Mouse (Mus musculus) gastrocnemius, adult 2 months (tissue): ENCODE data around the gene Atg16l2. TPM values are rescaled to one million over a fixed set of nuclear protein-coding genes. Genes with fewer than 3 reads are reported as not detected.

Experiments
- DNase-seq: peaks from one replicate; pipeline ENCODE4 v3.0.0; 2022
- H3K27ac ChIP-seq: fragments of 200-600 bp; 2 replicates; pipeline ENCODE4 v1.8.1; 2022; ENCODE audit warnings: mild to moderate bottlenecking
- H3K4me3 ChIP-seq: fragments of 200-600 bp; 2 replicates; pipeline ENCODE4 v1.8.1; 2022; ENCODE audit warnings: mild to moderate bottlenecking, moderate library complexity
- CTCF ChIP-seq: fragments of 200-600 bp; IDR thresholded peaks from 2 replicates; pipeline ENCODE4 v1.8.1; 2022; ENCODE audit warnings: antibody characterized with exemption, mild to moderate bottlenecking, moderate library complexity
- intact Hi-C: fragments of 180-260 bp; cut with DNase I; formaldehyde crosslinking; loops from one replicate; pipeline ENCODE4 v1.15.1; 2025
- long read RNA-seq, 2 experiments: library from polyadenylated mRNA; stranded (forward); transcript quantifications; one replicate each; pipeline ENCODE4 v2.0.0; 2021
- total RNA-seq, 2 experiments: library from RNA; stranded (reverse); gene quantifications; 2 replicates each; pipeline ENCODE4 v1.2.3; 2021

Gene Atg16l2
- total RNA-seq: 10 to 100 TPM in 1 of 2 experiments, 1 to 10 TPM in 1; 8.0 to 12.0 TPM
- long read RNA-seq, experiment 1, partial matches to known transcripts: 0 of 4 reads
- long read RNA-seq, experiment 1, other reads (novel, unspliced or antisense): 4 of 4 reads
- long read RNA-seq, experiment 2, full-length matches to known transcripts: 1 of 7 reads
- long read RNA-seq, experiment 2, partial matches to known transcripts: 0 of 7 reads
- long read RNA-seq, experiment 2, other reads (novel, unspliced or antisense): 6 of 7 reads

GRCm38 (mm10) chr7:101301881-101302456, at the start of gene Atg16l2:
Atg16l2 (minus strand) TSS chr7:101302251.
- peak; percentile 58 for TF ChIP-seq CTCF
- intact Hi-C loops: loop anchor here (1.0 kb wide), 1 partner anchor 8 kb away; no protein-coding TSS in a partner anchor
- DNase-seq: peak; percentile 96
- H3K27ac ChIP-seq: peak within 1 kb of the TSS; percentile 96
- H3K4me3 ChIP-seq: peak within 1 kb of the TSS; percentile 87

GRCm38 (mm10) chr7:101349861-101350260, 47.8 kb upstream of the Atg16l2 start:
- intact Hi-C loops: no loop called here
- Histone ChIP-seq H3K27ac (no peak overlapping the region), H3K4me3 (no peak overlapping the region)
- DNase-seq: no peak
- TF ChIP-seq CTCF: no peak

DNA sequence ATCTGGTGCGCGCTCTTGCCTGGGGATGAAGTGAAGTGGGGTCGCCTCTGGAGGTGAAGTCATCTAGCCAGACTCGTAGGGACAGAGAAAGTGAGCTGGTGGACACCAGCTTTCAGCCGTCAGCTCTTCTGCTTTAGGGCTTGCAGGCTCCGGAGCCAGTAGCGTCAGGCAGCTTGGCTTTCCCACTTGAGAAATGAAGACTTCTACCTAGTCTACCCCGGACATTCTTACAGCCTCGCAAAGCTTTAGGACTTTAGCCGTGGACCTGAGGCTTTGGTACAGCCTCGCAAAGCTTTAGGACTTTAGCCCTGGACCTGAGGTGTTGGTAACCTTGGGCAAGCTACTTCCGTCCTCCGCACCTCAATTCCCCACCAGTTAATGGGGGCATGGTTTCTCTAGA, 46.3 kb upstream of the Atg16l2 start:
- TF ChIP-seq CTCF: no peak
- Histone ChIP-seq H3K4me3 (peak overlapping the region; percentile 84), H3K27ac (peak overlapping the region; percentile 75)
- intact Hi-C loops: no loop called here
- DNase-seq: no peak

- peak; percentile 77 for DNase-seq
These were observed 45.8 kb upstream of the Atg16l2 start, which contains the start of gene Arap1 for GRCm38 (mm10) chr7:101347767-101348270. Arap1 (plus strand) TSS chr7:101348067.

DNA sequence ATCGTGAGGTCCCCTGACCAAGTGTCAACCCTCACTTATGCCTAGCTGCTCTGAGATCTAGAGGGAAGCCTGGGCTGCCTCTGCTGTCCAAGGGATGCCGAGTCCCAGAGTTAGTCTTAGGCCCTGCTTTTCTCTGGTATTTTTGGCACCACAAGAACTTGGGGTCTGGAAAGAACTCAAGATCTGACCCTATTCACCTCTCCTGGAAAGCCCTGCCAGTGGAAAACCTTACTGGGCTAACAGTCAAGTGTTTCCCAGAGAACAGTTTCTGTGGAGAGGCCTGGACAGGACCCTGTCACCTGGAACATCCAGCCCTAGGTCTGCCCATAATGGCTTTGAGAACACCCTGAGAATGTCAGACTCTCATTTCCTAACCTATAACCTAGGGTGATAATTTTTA, 44.9 kb upstream of the Atg16l2 start:
- no peak overlapping the region for H3K4me3 ChIP-seq
- H3K27ac ChIP-seq: no peak overlapping the region
- TF ChIP-seq CTCF: no peak
- intact Hi-C loops: no loop called here
- DNase-seq: no peak

More at GRCm38 (mm10) chr7:101347767-101348270, 45.8 kb upstream of the Atg16l2 start, which contains the start of gene Arap1:
- no peak for TF ChIP-seq CTCF
- Histone ChIP-seq H3K27ac (peak within 1 kb of the TSS; percentile 75), H3K4me3 (peak within 1 kb of the TSS; percentile 84)
- intact Hi-C loops: no loop called here

DNA sequence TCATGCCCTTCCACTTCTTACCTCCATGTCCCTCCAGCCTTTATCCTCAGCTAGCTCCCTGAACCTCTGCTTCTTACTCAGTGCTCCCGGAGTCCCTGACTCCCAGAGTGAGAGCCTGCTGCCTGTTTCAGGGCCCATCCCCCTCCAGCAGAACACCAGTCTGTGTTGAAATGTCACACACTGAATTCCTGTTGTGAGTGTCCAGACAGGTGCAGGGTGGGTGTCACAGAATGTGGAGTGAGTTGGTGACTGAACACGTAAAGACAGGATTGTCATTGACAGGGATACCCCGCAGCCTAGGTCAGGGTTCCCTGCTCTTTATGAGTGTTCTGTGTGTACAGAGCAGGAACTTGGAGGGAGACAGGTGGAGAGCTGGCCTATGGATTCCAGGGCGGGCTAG, 42.8 kb upstream of the Atg16l2 start:
- Histone ChIP-seq H3K4me3 (no peak overlapping the region), H3K27ac (no peak overlapping the region)
- intact Hi-C loops: no loop called here
- DNase-seq: no peak
- no peak for TF ChIP-seq CTCF

GRCm38 (mm10) chr7:101343135-101343534, 41.1 kb upstream of the Atg16l2 start:
- intact Hi-C loops: no loop called here
- Histone ChIP-seq H3K4me3 (no peak overlapping the region), H3K27ac (no peak overlapping the region)
- TF ChIP-seq CTCF: no peak
- DNase-seq: no peak

DNA sequence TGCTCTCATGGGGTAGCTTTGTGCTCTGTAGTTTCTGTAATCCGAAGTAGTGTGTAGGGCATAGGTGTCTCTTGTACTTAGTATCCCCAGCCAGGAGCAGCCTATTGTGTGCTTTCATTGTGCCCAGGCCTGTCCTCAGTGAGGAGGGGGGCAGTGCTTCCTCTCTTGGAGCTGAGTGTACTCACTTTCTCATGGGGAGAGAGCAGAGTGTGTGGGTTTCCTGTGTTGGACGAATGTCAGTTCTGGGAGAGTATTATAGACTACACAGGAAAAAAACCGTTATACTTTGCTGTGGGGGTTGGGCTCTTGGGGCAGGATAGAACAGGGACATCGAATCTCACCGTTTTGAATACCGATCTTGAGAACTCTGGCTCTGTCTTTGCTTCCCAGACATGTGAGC, 39.4 kb upstream of the Atg16l2 start:
- intact Hi-C loops: no loop called here
- no peak for TF ChIP-seq CTCF
- no peak overlapping the region for H3K4me3 ChIP-seq
- no peak overlapping the region for H3K27ac ChIP-seq
- DNase-seq: no peak

DNA sequence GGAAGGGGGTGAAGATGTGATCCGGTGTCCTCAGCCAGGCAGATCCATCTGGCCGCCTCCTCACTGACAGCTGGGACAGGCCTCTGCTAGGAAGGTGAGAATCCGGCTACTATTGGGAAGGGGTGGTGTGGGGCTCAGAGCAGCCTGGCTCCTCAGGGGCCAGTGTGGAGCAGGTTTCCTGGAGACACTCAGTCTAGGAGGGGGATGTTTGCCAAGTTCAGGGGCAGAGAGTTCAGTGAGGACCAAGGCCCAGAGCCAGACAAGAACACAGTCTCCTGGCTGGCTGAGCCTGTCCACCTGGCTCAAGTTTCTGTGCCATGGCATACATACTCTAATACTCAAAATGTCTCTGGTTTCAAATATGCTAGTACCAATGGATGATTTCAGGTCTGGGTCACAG, 35.4 kb upstream of the Atg16l2 start:
- peak; percentile 63 for DNase-seq
- no peak overlapping the region for H3K4me3 ChIP-seq
- TF ChIP-seq CTCF: no peak
- intact Hi-C loops: no loop called here
- H3K27ac ChIP-seq: no peak overlapping the region

GRCm38 (mm10) chr7:101336686-101337085, 34.6 kb upstream of the Atg16l2 start:
- no peak for TF ChIP-seq CTCF
- intact Hi-C loops: no loop called here
- DNase-seq: no peak
- Histone ChIP-seq H3K27ac (no peak overlapping the region), H3K4me3 (no peak overlapping the region)

DNA sequence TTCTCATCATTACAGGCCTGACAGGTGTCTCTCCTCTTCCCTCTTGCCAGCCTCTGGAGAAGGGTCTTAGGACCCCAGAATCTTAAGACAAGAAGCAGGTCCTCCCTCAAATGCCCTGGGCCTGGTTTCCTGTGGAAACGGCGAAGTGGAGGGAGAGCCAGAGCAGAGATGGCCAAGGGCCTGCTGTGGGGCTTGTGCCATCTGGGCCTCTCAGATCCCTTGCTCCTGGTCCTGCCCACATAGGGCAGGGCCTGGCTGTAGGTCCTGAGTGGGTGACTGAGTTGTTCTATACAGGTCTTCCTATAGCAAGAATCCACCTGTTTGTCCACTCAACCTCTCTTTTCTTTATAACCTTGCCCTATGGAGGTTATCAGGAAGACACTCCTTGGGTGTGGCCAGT, 33.2 kb upstream of the Atg16l2 start:
- DNase-seq: no peak
- Histone ChIP-seq H3K4me3 (no peak overlapping the region), H3K27ac (no peak overlapping the region)
- no peak for TF ChIP-seq CTCF
- intact Hi-C loops: no loop called here

DNA sequence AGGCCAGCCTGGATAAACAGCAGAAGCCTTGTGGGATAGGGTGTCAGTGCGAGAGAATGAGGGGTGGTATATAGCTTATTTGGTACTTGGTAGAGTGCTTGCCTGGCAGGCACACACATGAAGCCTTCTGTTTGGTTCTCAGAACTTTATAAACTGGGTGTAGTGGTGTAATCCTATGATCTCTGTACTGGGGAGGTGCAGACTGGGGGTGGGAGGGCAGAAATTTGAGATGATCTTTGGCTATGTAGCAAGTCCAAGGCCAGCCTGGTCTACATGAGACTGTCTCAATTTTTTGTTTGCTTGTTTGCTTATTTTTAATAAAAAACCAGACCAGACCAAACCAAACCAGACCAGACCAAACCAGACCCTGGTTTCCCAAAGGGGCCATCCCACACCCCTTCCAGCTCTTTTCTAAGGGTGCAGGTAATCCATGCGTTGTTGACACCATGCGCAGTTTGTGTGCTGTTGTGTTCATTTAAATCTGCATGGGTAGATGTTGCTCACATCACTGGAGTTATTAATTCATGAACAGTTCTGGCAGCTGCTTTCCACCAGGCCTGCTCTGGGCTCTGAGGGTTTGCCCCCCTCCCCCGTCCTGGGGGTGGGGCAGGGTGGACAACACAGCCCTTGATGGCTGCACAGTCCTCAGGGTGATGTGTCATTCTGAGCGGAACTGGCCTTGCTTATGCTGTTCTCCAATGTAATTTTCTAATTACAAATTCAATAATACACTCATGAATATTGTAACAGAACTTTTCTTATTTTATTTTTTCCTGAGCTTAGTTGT, 30.2 kb upstream of the Atg16l2 start:
- no peak for TF ChIP-seq CTCF
- DNase-seq: no peak
- Histone ChIP-seq H3K4me3 (no peak overlapping the region), H3K27ac (no peak overlapping the region)
- intact Hi-C loops: no loop called here

DNA sequence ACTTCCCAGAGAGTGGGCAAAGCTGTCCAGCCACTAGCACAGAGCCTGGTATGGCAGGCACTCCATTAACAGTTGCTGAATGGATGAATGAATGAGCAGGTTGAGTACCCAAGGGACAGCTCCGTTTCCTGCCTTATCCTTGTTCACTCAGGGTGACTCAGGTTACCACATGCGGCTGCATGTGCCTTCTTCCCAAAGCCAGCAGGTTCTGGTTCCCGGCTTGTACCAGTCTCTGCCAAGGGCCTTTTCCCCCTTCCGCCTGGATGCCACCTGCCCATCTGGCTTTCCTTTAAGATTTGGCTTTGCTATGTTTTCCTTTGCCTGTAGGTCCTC, 28.8 kb upstream of the Atg16l2 start:
- no peak for TF ChIP-seq CTCF
- Histone ChIP-seq H3K4me3 (no peak overlapping the region), H3K27ac (no peak overlapping the region)
- intact Hi-C loops: no loop called here
- no peak for DNase-seq
